Mouse (Mus musculus): Measurements from ENCODE around the gene Pkig.

- TF ChIP-seq CTCF (IDR thresholded peaks at IDR 0.05; ENCODE audit: low read depth, low read length) (no peak), POLR2A (IDR thresholded peaks at IDR 0.05; ENCODE audit: extremely low read depth, insufficient read depth, low read length) (no peak)
Measured at GRCm38 (mm10) chr2:163758146-163758545, 100.0 kb downstream of the Pkig start.
